Mouse (Mus musculus) right cerebral cortex, adult 18-20 months (tissue): ENCODE measurements at regions not wholly inside any gene's neighbourhood (a gene's known extent, or its start where the extent isn't known, plus 50 kb on each side); places are given as distances from the start of the nearest gene placed in this dataset.

Source experiments
- DNase-seq: peaks from one replicate; pipeline ENCODE4 v3.0.0; 2022; ENCODE audit warnings: mixed read lengths

GRCm38 (mm10) chrX:50501181-50501580 lies 72.9 kb upstream of the Olfr1324 start:
- peak; percentile 8 for DNase-seq

- peak; percentile 0 for DNase-seq
These were observed 62.2 kb upstream of the Olfr1324 start for GRCm38 (mm10) chrX:50490477-50490967.
